Mouse (Mus musculus) liver, embryonic 14.5 days (tissue): ENCODE measurements around the gene Gpx4.

ENCODE experiments used
- CTCF ChIP-seq: IDR thresholded peaks from 2 replicates; pipeline ENCODE4 v1.5.1; 2016; ENCODE audit warnings: antibody characterized with exemption, low read depth, control low read depth
- EP300 ChIP-seq: IDR thresholded peaks from 2 replicates; pipeline ENCODE4 v1.6.1; 2016; ENCODE audit warnings: antibody characterized with exemption, low read depth

DNA sequence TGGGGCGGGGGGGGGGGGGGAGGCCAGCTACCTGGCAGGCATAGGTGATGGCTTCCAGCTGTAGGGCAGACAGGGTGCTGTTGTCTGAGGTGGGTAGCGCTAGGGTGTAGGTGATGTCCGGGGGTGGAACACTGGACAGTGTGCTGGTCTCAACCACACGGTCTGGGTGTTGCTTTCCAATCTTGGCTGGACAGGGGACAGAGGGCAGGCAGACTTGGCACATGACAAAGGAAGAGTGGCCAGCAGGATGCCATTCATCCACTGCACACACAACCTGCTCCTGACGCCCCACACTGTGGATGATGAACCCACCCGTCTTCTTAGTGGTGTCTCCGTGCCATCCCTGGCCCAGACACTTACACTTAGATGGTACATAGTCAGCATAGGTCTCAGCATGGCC, 22.3 kb downstream of the Gpx4 start:
- TF ChIP-seq EP300 = no peak
- TF ChIP-seq CTCF = no peak
